Mouse (Mus musculus): ENCODE measurements around the gene Gna11.

Gna11 gene

DNA sequence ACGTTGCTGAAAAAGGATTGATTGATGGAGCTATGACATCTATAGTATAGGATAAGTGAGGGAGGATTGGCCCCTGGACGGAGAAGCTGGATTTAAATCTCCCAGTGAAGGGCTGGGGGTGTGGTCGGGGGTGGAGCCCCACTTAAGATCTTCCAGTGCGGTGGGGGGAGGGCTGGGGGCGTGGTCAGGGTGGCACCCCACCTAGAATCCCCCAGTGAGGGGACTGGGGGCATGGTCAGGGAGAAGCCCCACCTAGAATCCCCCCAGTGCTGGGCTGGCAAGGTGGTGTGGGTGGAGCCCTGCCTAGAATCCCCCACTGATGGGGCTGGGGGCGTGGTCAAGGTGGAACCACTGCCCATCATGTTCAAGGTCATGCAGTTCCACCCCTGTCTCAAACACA is 37.9 kb downstream of the Gna11 start:
- DNase-seq (ENCODE audit: low spot score in 2 of 2), result no peak

DNA sequence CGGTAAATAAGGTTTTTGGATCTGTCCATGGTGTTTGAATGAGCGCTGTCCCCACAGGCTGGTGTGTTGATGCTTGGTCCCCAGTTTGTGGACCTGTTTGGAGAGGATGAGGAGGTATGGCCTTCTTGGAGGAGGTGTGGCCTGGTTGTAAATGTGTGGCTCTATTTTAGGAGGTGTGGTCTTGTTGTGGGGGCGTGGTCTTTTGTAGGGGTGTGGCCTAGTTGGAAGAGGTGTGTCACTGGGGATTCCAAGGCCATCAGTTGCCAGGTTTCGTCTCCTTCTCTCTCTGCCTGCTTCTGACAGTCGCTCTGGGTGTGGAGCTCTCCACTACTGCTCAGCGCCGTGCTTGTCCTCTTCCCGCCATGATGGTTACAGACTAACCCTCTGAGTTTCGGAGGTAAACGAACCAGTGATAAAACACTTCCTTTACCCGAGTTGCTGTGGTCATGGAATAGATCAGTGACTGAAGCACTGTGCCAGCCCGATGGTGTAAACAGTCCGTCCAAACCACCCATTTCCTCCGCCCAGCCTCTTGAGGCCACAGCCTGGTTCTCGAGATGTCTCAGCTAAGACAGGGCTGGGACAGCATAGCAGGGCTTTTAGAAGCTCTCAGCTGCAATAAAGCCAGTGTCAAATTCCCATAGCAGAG is 39.9 kb downstream of the Gna11 start:
- no peak for DNase-seq (ENCODE audit: low spot score in 2 of 2)

DNA sequence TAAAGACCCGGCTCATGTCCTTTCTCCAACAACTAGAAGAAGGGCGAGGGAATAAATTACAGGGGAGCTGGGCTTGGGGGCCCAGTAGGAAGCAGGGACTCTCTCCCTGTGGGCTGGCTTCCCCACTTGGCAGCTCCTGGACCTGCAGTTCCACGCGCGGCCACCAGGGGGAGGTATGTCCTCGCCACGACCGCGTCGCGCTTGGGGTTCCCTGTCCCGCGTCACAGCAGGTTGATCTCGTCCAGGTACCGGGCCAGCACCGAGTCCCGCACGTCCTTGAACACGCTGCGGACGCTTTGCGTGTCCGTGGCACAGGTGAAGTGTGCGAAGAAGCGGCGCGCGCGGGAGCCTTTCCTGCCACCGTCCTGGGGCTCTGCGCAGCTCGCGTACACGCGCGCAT is 42.3 kb downstream of the Gna11 start:
- peak; percentile 94 to 96 for DNase-seq (ENCODE audit: low spot score in 2 of 2)

DNA sequence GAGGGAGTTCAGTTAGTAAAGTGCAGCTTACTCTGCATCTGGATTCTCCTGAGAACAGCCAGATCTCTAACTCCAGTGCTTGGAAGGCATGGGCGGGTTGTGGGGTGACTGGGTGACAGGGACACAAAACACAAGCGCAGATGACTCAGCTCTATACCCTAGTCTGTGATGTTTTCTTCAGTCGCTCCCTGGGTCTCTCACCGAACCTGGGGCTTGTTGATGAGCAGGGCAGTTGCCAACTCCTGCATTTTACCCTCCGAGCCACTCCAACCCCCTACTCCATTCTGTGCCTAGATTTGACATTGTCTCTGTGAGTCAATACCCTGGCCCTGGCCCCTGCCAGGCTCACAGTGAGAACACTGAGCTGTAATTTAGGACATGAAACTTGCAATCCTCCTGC is 43.1 kb downstream of the Gna11 start:
- no peak for DNase-seq (ENCODE audit: low spot score in 2 of 2)

DNA sequence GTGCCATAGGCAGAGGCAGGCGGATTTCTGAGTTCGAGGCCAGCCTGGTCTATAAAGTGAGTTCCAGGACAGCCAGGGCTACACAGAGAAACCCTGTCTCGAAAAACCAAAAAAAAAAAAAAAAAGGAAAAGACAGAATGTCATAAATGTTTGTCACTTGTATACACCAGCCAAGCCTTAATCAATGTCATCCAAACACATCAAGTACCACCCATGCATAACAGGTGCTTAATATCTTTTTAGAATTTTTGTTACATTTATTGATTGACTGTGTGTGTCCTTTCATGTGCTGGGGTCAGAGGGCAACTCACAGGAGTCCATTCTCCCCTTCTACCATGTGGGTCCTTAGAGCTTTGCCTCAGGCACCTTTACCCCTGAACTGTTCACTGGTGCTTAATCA is 45.0 kb downstream of the Gna11 start, which contains the start of gene S1pr4:
TSS of gene S1pr4 (minus strand) at position 101 of the 400 bp plus-strand sequence.
- no peak for DNase-seq (ENCODE audit: low spot score in 2 of 2)

DNA sequence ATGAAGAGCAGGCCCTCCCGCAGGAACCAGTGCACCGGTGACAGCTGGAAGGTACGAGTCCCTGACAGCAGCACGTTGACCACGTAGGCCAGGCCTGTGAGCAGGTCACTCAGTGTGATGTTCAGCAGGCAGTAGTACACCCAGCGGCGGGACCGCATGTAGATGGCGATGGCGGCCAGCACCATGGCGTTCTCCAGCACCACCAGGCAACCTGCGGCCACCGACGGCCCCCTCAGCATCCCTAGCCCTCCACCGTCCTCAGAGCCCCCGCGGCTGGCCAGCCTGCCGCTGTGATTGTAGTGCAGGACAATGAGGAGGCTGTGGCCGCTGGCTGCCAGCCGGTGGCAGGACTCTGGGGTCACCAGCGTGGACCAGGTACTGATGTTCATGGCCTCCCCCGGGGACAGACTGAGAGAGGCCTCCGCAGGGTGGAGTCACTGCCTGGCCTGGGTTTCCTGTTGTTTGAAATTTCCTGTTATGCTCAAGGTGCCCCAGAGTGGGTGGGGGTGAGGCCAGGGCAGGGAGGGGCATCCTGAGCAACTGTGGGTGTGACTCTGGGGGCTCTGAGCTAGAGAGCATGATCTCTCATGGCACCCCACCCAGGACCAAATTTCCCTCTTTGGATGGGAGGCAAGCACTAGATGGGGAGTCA is 45.6 kb downstream of the Gna11 start:
- DNase-seq (ENCODE audit: low spot score in 2 of 2), result peak; percentile 67 to 82

DNA sequence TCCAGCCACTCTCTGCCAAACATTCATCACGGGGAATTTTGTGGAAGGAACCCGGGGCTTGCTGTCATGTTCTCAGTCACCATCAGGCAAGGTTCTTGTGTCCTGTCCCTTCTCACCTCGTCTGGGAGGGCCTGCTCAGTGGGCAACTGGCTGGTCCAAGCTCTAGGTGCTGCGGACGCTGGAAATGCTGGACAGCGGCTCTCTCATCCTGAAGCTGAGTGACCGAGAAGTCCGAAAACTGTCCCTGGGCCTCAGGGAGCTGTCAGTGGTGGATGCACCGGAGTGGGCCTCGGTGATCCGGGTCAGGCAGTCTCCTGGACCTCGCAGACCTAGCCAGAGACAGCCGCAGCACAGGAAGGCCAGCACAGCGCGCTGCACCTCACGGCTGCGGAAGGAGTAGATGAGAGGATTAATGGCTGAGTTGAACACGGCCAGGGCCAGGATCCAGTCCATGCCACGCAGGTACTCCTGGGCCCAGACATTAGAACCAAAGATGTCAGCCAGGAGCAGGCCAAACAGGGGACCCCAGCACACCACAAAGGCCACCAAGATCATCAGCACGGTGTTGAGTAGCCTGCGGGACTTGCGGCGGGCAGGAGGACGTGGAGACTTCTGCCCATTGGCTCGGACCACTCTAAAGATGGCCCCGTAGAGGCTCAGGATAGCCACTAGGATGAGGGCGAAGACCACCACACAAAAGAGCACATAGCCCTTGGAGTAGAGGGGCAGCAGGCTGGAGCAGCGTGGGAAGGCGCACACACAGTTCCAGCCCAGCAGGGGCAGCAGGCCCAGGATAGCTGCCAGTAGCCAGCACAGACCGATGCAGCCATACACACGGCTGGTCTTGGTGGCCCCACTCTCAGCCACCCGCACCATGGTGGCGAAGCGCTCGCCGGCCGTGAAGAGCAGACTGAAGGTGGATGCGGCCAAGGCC is 46.4 kb downstream of the Gna11 start:
- peak; percentile 44 to 57 for DNase-seq (ENCODE audit: low spot score in 2 of 2)

DNA sequence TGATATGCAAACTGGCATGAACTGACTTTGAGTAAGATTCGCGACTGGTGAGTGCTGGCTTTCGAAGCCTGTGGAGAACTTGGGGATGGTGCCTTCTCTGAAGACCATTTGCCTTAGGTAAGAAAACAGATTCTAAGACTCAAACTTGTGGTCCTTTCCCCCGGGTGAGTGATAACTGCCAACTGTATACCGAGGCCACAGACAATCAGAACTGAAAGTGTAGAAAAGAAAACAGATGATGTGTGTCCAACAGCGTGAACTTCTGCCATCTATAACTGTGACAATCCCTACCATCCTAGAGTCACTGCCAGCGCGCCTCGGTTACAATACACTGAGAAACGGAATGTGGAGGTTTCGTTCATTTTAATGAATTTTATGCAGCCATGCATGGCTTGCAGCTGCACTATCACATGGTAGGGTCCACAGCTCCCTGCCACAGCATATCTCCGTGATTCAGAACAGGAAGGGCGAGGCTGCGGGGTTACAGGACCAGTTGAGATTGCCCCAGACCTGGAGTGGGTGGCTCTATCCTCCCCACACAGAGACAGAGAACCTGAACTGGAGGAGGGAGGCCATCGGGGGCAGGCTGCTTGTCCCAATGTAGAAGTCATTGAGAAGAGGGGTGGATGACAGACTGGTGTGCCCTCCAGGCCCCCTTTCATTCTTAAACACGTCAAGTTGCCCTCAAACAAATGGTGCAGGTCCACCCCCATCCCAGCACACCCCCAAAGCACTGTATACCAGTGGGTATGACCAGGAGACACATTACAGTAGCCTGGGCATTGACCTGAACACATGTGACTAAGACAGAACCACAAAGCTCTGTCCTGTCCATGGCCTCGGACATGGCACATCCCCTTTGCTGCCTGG is 47.4 kb downstream of the Gna11 start:
- DNase-seq (ENCODE audit: low spot score in 2 of 2), result peak; percentile 53 to 68

DNA sequence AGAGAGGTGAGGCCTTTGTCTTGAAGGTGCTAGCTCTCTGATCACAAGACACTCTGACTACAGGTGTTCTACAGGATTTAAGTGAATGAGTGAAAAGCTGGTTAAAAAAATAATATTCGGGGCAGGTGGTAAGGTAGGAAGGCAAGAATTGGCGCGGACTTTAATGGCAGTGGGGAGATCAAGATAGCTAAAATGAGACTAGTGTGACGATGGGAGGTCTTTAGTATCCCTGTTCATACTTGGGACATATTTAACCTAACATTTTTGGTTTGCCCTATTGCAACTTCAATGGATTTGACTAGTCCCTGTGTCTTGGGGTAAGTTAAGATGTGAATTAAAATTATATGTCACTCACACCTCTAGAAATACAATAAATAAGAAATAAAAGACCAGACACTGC is 48.0 kb downstream of the Gna11 start:
- no peak for DNase-seq (ENCODE audit: low spot score in 2 of 2)

DNA sequence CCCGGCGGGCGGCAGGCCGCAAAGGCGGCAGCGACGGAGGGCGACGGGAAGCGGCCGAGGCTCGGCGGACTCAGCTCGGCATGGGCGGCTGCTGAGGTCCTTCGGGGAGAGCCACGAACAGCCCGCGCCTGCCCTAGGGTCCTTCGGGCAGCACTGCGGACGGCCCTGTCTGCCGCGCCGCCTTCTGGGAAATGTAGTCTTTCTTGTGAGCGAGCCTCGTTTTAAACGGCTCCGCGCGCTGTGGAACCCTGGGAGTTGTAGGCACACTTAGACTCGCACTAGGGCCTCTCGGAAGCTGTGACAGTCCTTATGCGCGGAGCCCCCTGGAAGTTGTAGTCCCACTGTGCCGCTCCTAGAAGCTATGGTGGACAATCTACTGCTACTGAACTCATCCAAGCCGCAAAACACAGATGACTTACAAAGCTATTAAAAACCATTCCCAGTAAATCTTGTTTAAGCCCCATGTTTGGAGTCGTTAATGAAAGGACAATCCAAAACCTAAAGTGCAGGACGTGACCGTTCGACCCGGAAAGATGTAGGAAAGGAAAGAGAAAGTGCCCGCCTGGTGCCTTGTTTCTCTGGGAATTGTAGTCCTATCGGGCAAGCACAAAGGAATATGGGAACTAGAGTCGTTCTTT is 48.6 kb downstream of the Gna11 start, which contains the start of gene Ncln:
TSS of gene Ncln (minus strand) at position 129 of the 638 bp plus-strand sequence.
- peak; percentile 99 for DNase-seq (ENCODE audit: low spot score in 2 of 2)

DNA sequence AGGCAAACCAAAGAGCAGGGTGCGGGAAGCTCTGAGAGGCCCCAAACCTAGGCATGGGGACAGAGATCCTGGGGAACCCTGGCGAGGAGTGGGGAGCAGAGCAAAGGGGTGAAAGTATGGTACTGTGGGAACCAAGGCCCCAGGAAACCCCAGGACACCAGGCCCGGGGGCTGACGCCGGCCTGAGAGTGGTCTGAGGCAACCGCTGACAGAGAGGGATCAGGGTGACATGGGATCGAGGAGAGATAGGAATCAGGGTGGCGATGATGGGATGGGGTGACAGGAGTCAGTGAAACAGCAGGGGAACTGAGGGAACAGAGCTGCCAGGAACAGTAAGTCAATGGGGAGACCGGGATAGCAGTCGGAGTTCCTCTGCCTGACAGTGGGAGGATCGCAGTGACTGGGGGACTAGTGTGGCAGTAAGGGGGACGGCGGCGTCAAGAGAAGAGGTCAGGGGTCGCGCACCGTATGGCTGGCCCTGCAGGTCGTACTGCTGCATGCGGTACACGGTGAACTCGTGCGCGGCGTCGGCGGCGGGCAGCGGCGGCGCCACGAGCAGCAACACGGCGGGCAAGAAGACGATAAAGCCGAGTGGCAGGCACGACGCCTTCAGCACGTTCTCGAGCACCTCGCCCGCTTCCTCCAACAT is 49.2 kb downstream of the Gna11 start:
- no peak for DNase-seq (ENCODE audit: low spot score in 2 of 2)

DNA sequence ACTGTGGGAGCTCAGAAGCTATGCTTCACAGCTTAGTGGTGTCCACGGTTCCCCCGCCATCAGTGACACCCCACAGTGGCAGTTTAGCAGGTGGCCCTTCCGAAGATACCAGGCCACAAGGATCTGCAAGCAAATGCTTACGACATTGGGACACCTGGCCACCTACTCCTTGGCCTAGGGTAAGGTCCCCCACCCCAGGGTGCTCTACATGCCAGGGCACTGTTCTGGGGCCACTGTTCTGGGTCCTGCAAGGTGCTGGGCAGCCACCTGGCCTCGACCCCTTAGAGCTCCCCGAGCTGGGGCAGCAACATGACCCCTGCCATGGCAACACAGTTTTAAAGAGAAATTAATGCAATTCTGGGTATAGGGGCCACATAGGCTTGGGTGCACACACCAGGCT is 49.8 kb downstream of the Gna11 start:
- DNase-seq (ENCODE audit: low spot score in 2 of 2), result no peak

DNA sequence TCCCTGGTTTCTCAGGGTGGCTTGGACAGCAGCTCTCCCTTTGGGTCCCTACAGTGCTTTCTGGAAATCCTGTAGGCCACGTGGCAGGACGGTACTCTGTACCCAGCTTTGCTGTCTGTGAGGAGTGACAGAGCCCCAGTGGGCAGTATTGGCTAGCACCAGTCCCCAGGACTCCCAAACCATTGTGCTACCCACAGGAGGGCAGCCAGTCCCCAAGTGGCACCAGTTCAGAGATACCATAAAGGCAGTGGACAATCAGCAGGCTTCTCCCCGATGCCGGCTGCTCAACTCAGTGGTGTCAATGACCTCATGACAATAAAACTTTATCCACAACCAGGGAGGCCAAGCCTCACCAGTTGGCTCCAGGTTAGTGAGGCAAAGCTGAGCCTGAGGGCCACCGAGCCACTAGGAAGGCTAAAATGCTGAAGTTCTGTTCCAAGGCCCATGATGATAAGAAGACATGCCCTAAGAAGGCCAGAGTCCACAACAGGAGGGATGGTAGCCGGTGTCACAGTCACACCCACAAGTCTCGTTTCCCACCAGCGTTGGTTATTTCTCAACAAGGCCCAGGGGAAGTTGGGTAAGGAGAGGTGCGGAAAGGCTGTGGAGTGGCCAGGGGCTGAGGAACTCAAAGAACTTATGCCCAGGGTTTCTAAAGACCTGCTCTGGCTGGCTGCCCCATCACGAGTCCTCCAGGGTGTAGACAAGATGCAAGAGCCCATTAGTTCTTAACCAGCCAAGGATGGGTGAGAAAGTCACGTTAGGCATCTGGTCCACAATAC is 50.5 kb downstream of the Gna11 start:
- no peak for DNase-seq (ENCODE audit: low spot score in 2 of 2)

DNA sequence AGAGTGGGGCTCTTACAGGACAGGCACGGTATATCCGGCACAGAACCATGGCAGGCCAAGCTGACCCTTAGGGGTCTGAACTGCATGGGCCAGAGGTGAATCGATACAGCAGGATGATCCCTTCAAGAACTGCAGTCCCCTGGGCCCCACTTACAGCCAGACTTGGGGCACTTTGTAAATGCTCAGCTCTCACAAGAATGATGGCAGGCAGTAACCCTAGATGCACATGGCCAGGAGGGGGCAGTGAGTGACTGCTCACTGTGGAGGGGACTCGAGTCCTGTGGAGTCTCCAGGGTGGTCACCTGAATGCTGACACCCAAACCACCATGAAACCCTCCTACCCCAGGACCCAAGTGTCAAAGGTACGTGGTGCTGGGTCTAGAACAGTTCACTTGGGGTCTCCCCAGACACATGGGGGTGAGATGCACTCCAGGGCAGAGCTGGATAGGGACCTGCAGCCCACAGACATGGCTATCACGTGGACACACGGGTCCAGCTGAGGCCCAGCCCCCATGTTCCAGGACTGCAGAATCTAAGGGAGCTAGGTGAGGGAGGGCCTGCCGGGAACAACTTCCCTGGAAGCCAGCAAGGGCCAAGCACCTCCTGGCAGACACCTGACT is 51.3 kb downstream of the Gna11 start:
- peak in 1 of 2 experiments; percentile 64 for DNase-seq (ENCODE audit: low spot score in 2 of 2)

DNA sequence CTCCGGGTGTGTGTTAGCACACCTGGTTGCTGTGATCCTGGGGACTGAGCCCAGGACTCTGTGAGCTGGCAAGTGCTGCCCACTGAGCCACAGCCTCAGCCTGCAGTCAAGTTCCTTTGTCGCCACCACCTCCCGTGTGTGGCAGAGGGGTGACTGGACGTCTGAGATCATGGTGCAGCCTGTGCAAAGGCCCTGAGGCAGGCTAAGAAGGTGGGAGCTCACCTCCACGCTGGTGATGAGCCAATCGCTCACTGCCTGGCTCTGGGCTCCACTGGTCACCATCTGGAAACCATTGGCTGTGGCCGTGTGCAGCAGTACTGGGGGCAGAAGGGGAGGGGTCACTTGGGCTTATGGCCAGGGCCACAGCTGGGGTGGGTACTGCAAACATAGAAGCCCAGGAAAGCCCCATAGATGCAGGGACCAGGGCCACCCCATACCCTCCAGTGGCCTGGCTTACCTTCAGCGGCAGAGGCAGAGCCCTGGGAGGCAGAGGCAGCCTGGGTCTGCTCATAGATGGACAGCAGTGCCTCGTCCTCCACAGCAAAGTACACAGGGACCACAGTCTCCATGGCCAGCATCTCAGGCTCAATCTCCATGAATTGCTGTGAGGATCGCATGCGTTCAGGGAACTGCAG is 52.3 kb downstream of the Gna11 start:
- no peak for DNase-seq (ENCODE audit: low spot score in 2 of 2)

DNA sequence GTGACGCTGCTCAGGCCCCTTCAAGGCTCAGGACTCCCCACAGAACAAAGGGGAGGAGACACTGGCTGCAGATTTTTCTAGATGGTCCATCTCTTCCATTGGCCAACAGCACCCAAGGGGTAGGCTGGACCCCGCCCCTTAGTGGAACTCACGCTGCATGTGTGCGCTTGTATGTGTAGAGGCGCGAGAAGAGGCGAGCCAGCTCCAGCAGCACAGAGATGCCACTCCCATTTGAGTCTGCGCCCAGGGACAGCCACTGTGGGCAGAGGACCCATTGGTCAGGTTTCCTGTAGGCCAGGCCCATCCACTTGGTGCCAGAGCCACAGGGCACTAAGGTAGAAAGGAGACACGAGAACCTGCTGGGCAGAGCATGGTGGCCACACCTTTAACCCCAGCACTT is 54.0 kb downstream of the Gna11 start:
- no peak for DNase-seq (ENCODE audit: low spot score in 2 of 2)

DNA sequence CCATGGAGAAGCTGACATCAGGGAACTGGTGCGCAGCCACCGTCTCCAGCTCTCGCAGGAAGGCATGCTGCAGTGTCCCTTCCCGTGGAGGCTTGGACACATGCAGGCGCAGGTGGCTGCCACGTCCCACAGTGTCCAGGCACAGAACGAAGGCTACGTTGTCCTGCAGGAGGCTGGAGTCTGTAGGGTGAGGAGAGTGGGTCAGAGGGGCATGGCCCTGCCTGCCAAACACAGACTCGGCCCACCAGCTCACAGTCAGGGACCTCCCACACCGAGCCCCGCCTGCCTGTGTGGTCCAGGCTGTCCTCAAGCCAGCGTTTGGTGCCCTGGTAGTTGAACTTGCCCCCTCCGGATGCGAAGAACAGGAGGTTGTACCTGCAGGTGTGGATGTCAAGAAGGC is 55.0 kb downstream of the Gna11 start:
- DNase-seq (ENCODE audit: low spot score in 2 of 2), result no peak

DNA sequence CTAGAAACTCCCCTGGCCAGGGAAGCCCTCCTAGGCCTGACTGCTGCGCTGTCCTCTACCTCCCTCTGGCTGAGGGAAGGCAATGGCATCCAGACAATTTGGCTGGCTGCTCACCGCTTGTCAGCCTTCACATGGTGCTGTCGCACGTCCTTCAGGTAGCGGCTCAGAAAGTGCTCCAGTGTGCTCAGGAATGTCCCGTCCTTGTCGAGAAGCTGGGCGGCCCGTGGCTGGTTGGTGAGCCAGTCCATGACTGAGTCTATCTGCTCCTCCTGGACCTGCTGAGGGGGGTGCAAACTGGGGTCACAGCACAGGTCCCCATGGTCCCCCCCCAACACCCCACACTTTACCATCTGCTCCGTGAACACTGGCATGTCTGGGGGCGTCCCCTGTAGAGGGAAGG is 56.9 kb downstream of the Gna11 start:
- no peak for DNase-seq (ENCODE audit: low spot score in 2 of 2)

DNA sequence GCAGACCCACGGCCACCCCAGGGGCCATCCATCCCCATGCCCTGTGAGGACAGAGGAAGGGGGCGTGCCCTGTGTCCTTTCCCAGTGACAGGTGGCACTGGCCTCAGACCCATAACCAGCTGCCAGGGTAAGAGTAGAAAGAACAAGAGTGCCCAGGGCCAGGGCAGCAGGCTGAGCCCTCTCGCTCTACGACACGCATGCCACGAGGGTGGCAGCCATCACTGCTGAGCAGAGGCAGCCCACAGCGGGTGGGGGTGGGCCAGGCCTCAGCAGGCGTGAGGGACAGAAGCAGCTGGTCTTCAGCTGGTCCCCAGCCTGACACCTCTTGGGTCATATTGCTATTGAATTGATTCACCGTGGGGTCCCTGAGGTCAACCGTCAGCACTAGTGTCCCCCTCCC is 58.5 kb downstream of the Gna11 start:
- DNase-seq (ENCODE audit: low spot score in 2 of 2), result no peak

Measured in spleen, postnatal 10 days (tissue).